Mouse (Mus musculus) gastrocnemius, postnatal 4 days (tissue): ENCODE measurements around the gene Fam3b. TPM values are rescaled to one million over a fixed set of nuclear protein-coding genes. Genes with fewer than 3 reads are reported as not detected.

Experiments used
- DNase-seq, 2 experiments: peaks; one replicate each; pipeline ENCODE4 v3.0.0; 2021 to 2022; ENCODE audit warnings: low spot score in 2 of 2, mixed read lengths in 2 of 2
- total RNA-seq, 2 experiments: library from RNA; stranded (reverse); gene quantifications; 2 replicates each; pipeline ENCODE4 v1.2.3; 2021

Fam3b gene
- total RNA-seq, 2 experiments from 2014 or later, result not detected

GRCm38 (mm10) chr16:97423627-97424026 lies 91.0 kb downstream of the Fam3b start:
- no peak for DNase-seq

GRCm38 (mm10) chr16:97421671-97422070 lies 92.9 kb downstream of the Fam3b start:
- no peak for DNase-seq

Other genes with a start within 250 kb of the Fam3b start
- 10 to 100 TPM; 12.0 to 12.2 TPM for gene Bace2, start 158.1 kb downstream of the Fam3b start, total RNA-seq
- gene Mx1, start 51.9 kb downstream of the Fam3b start, total RNA-seq, result under 1 TPM; 0.32 to 0.36 TPM
- gene Tmprss2, start 96.4 kb upstream of the Fam3b start, total RNA-seq, result under 1 TPM in 1 of 2 experiments, not detected in 1; 0.47 TPM
- gene Ripk4, start 249.0 kb upstream of the Fam3b start, total RNA-seq, result not detected